8 mouse cellular contexts compared by ENCODE assay signal in genomic region chr7:35185889-35186569, GRCm38 (mm10). TPM values are rescaled to one million over a fixed set of nuclear protein-coding genes. Genes with fewer than 3 reads are reported as not detected.
A peak's percentile ranks its signal among the peaks of the same experiment; 100 is the strongest.
DNase-seq lines count a peak whose midpoint lies in the region; ATAC-seq lines count a peak whose summit lies in the region.

Slc7a10 (plus strand) TSS chr7:35186385.

- intact Hi-C loops in heart, postnatal 14 days (cut with DNase I), result no loop called here
- intact Hi-C loops in left cerebral cortex, postnatal 25 days (cut with DNase I), result no loop called here

- H3K27ac ChIP-seq in heart, embryonic 10.5 days, result peak within 1 kb of the TSS; percentile 39
- no peak within 1 kb of the TSS for H3K27ac ChIP-seq in forebrain, embryonic 13.5 days
- no peak within 1 kb of the TSS for H3K27ac ChIP-seq in neural tube, embryonic 13.5 days (replicated peaks)

- DNase-seq in heart, embryonic 10.5 days (ENCODE audit: low spot score), result no peak
- DNase-seq in heart, postnatal 14 days, result no peak
- peak; percentile 38 for DNase-seq in ES-CJ7 (ENCODE audit: low read depth, low spot score)
- DNase-seq in left cerebral cortex, postnatal 25 days (ENCODE audit: low spot score in 2 of 2), result no peak
- DNase-seq in yolk sac, embryonic 10.5 days (ENCODE audit: low spot score), result no peak
- no peak for DNase-seq in right cerebral cortex, postnatal 4 days

- H3K4me3 ChIP-seq in heart, embryonic 10.5 days, result peak within 1 kb of the TSS; percentile 57
- peak within 1 kb of the TSS; percentile 40 for H3K4me3 ChIP-seq in forebrain, embryonic 13.5 days
- peak within 1 kb of the TSS; percentile 36 for H3K4me3 ChIP-seq in neural tube, embryonic 13.5 days

- H3K27me3 ChIP-seq in heart, embryonic 10.5 days (ENCODE audit: insufficient read depth, poor library complexity, severe bottlenecking), result peaks cover 69% of the 10 kb centered on the region
- H3K27me3 ChIP-seq in forebrain, embryonic 13.5 days, result peaks cover 62% of the 10 kb centered on the region
- peaks cover 56% of the 10 kb centered on the region for H3K27me3 ChIP-seq in neural tube, embryonic 13.5 days

- no peaks in the 10 kb centered on the region for H3K36me3 ChIP-seq in heart, embryonic 10.5 days
- H3K36me3 ChIP-seq in forebrain, embryonic 13.5 days (ENCODE audit: poor library complexity, severe bottlenecking), result no peaks in the 10 kb centered on the region
- no peaks in the 10 kb centered on the region for H3K36me3 ChIP-seq in neural tube, embryonic 13.5 days

- H3K9me3 ChIP-seq in heart, embryonic 10.5 days, result no peaks in the 10 kb centered on the region
- H3K9me3 ChIP-seq in forebrain, embryonic 13.5 days (replicated peaks), result peaks cover 9% of the 10 kb centered on the region
- H3K9me3 ChIP-seq in neural tube, embryonic 13.5 days, result peaks cover 9% of the 10 kb centered on the region; the same call in 1 of the 2 replicates

- WGBS in heart, embryonic 10.5 days, result 2% methylated on average over 40 of the region's 43 CpGs
- WGBS in forebrain, embryonic 13.5 days, result 1% methylated on average over 35 of the region's 43 CpGs
- 2% methylated on average over 43 of the region's 43 CpGs for WGBS in neural tube, embryonic 13.5 days

- H3K4me2 ChIP-seq in forebrain, embryonic 13.5 days, result peak within 1 kb of the TSS; percentile 69
- peak within 1 kb of the TSS; percentile 57 for H3K4me2 ChIP-seq in neural tube, embryonic 13.5 days

- peak; percentile 27; the same call in 1 of the 2 replicates for ATAC-seq in forebrain, embryonic 13.5 days
- peak; percentile 21; the same call in 1 of the 2 replicates for ATAC-seq in neural tube, embryonic 13.5 days (ENCODE audit: low read depth)

- H3K4me1 ChIP-seq in heart, embryonic 10.5 days, result peaks cover 20% of the 10 kb centered on the region
- H3K4me1 ChIP-seq in forebrain, embryonic 13.5 days, result peaks cover 18% of the 10 kb centered on the region
- peaks cover 20% of the 10 kb centered on the region for H3K4me1 ChIP-seq in neural tube, embryonic 13.5 days (replicated peaks)

- H3K9ac ChIP-seq in forebrain, embryonic 13.5 days, result peak within 1 kb of the TSS; percentile 61
- peak within 1 kb of the TSS; percentile 61 for H3K9ac ChIP-seq in neural tube, embryonic 13.5 days

RNA-seq across cellular contexts. Expression of gene Slc7a10, which starts in this region (rescaled TPM):
- polyA plus RNA-seq in heart, embryonic 10.5 days (2016; fragmentation: Nextera tagmentation; extraction: Ambion mirVana), result 0.14 and 0.49 TPM in 2 replicates
- total RNA-seq in heart, postnatal 14 days (2021), result 1 to 10 TPM in 1 of 2 experiments, under 1 TPM in 1; 0.88 to 1.6 TPM
- polyA plus RNA-seq in forebrain, embryonic 13.5 days (2015; fragmentation: Nextera tagmentation; extraction: Ambion mirVana), result 2.5 and 2.6 TPM in 2 replicates
- total RNA-seq in left cerebral cortex, postnatal 25 days (2021), result 10 to 100 TPM; 40.8 to 50.6 TPM
- 6.2 and 7.5 TPM in 2 replicates for polyA plus RNA-seq in neural tube, embryonic 13.5 days (2015; fragmentation: Nextera tagmentation; extraction: Ambion mirVana)

Comparison
In these comparisons a context has a peak if more than half of its experiments do, and no peak if none do; other contexts are left out.
1. RNA of gene Slc7a10 (total RNA-seq): 40.8 to 50.6 TPM in left cerebral cortex, postnatal 25 days; 0.88 to 1.6 TPM in heart, postnatal 14 days; every median in the first group is over 10 times any median in the second.
2. Peak in every context shown above with its lines, with median percentiles within 50 percentile points of each other: H3K4me3 ChIP-seq.